In genomic region chr16:33629539-33629938, GRCm38 (mm10) we compare ENCODE assay signal across 29 mouse cellular contexts.
"Had no signal": no experiment of that assay in that cellular context is flagged by ENCODE, and none has a peak within 500 bp of the region (broad histone marks: within the 10 kb centered on the region; RNA-seq: fewer than 3 reads in every experiment).

No protein-coding gene starts in this region.

- DNase-seq: left cerebral cortex, postnatal 4 days; liver; liver, embryonic 13.5 days; liver, postnatal 0 days; lung, adult 18-20 months; lung, adult 2 months; lung, embryonic 14.5 days; lung, postnatal 10 days; lung, postnatal 14 days; lung, postnatal 36 days; lung, postnatal 4 days; midbrain, embryonic 14.5 days had no signal

- H3K4me3 ChIP-seq: limb, embryonic 10.5 days; limb, embryonic 12.5 days; limb, embryonic 13.5 days; limb, embryonic 15.5 days; liver, embryonic 12.5 days; liver, embryonic 13.5 days; liver, embryonic 15.5 days; lung, embryonic 15.5 days; megakaryocyte, embryonic 14.5 days; midbrain, embryonic 10.5 days; midbrain, embryonic 12.5 days; midbrain, embryonic 13.5 days; midbrain, embryonic 15.5 days; neural tube, embryonic 12.5 days had no signal

- H3K4me1 ChIP-seq: limb, embryonic 10.5 days; limb, embryonic 12.5 days; limb, embryonic 13.5 days; limb, embryonic 15.5 days; liver, embryonic 12.5 days; liver, embryonic 13.5 days; liver, embryonic 15.5 days; lung, embryonic 15.5 days; megakaryocyte, embryonic 14.5 days; midbrain, embryonic 10.5 days; midbrain, embryonic 12.5 days; midbrain, embryonic 13.5 days; midbrain, embryonic 15.5 days; neural tube, embryonic 12.5 days had no signal

- H3K36me3 ChIP-seq: limb, embryonic 10.5 days; limb, embryonic 12.5 days; limb, embryonic 13.5 days; limb, embryonic 15.5 days; liver, embryonic 12.5 days; liver, embryonic 13.5 days; liver, embryonic 15.5 days; lung, embryonic 15.5 days; midbrain, embryonic 10.5 days; midbrain, embryonic 12.5 days; midbrain, embryonic 13.5 days; midbrain, embryonic 15.5 days; neural tube, embryonic 12.5 days had no signal

- H3K27ac ChIP-seq: limb, embryonic 10.5 days; limb, embryonic 12.5 days; limb, embryonic 13.5 days; limb, embryonic 15.5 days; liver, embryonic 12.5 days; liver, embryonic 13.5 days; liver, embryonic 14.5 days; liver, embryonic 15.5 days; lung, embryonic 15.5 days; macrophage; midbrain, embryonic 10.5 days; midbrain, embryonic 12.5 days; midbrain, embryonic 13.5 days; midbrain, embryonic 15.5 days; neural tube, embryonic 12.5 days had no signal

- H3K9me3 ChIP-seq: limb, embryonic 10.5 days; limb, embryonic 12.5 days; limb, embryonic 13.5 days; limb, embryonic 15.5 days; liver, embryonic 12.5 days; liver, embryonic 13.5 days; liver, embryonic 15.5 days; lung, embryonic 15.5 days; midbrain, embryonic 10.5 days; midbrain, embryonic 12.5 days; midbrain, embryonic 13.5 days; midbrain, embryonic 15.5 days; neural tube, embryonic 12.5 days had no signal

- H3K4me2 ChIP-seq: limb, embryonic 12.5 days; limb, embryonic 13.5 days; limb, embryonic 15.5 days; liver, embryonic 11.5 days; liver, embryonic 12.5 days; liver, embryonic 13.5 days; liver, embryonic 15.5 days; lung, embryonic 14.5 days; lung, embryonic 15.5 days; midbrain, embryonic 11.5 days; midbrain, embryonic 12.5 days; midbrain, embryonic 13.5 days; midbrain, embryonic 15.5 days; neural tube, embryonic 12.5 days had no signal

- H3K27me3 ChIP-seq: limb, embryonic 12.5 days; limb, embryonic 13.5 days; limb, embryonic 15.5 days; liver, embryonic 12.5 days; liver, embryonic 13.5 days; liver, embryonic 15.5 days; lung, embryonic 15.5 days; midbrain, embryonic 12.5 days; midbrain, embryonic 13.5 days; midbrain, embryonic 15.5 days; neural tube, embryonic 12.5 days had no signal
